Mouse (Mus musculus): ENCODE measurements at regions not wholly inside any gene's neighbourhood (a gene's known extent, or its start where the extent isn't known, plus 50 kb on each side); places are given as distances from the start of the nearest gene placed in this dataset.

GRCm38 (mm10) chr3:131056893-131057660 lies 53.2 kb upstream of the Lef1 start:
- no peak for DNase-seq (ENCODE audit: low spot score in 2 of 2)
- intact Hi-C loops (cut with DNase I) = no loop called here

- intact Hi-C loops (cut with DNase I) = no loop called here
- DNase-seq (ENCODE audit: low spot score in 2 of 2) = no peak
Measured at GRCm38 (mm10) chr3:131054241-131054972, 55.9 kb upstream of the Lef1 start.

GRCm38 (mm10) chr3:131047716-131048115 lies 62.6 kb upstream of the Lef1 start:
- no peak for DNase-seq (ENCODE audit: low spot score in 2 of 2)
- intact Hi-C loops (cut with DNase I) = no loop called here

- intact Hi-C loops (cut with DNase I) = no loop called here
- DNase-seq (ENCODE audit: low spot score in 2 of 2) = no peak
Measured at GRCm38 (mm10) chr3:131046412-131046811, 63.9 kb upstream of the Lef1 start.

GRCm38 (mm10) chr3:131040214-131040825 lies 70.0 kb upstream of the Lef1 start:
- intact Hi-C loops (cut with DNase I) = no loop called here
- DNase-seq (ENCODE audit: low spot score in 2 of 2) = no peak

GRCm38 (mm10) chr3:131037095-131037494 lies 73.2 kb upstream of the Lef1 start:
- no peak for DNase-seq (ENCODE audit: low spot score in 2 of 2)

GRCm38 (mm10) chr3:131034774-131035173 lies 75.5 kb upstream of the Lef1 start:
- DNase-seq (ENCODE audit: low spot score in 2 of 2) = no peak
- intact Hi-C loops (cut with DNase I) = no loop called here

More at GRCm38 (mm10) chr3:131037095-131037494, 73.2 kb upstream of the Lef1 start:
- intact Hi-C loops (cut with DNase I) = no loop called here

- no peak for DNase-seq (ENCODE audit: low spot score in 2 of 2)
- intact Hi-C loops (cut with DNase I) = no loop called here
Measured at GRCm38 (mm10) chr3:131026336-131026735, 83.9 kb upstream of the Lef1 start.

GRCm38 (mm10) chr3:131019163-131019956 lies 90.9 kb upstream of the Lef1 start:
- intact Hi-C loops (cut with DNase I) = no loop called here
- DNase-seq (ENCODE audit: low spot score in 2 of 2) = no peak

- DNase-seq (ENCODE audit: low spot score in 2 of 2) = no peak
- intact Hi-C loops (cut with DNase I) = no loop called here
Measured at GRCm38 (mm10) chr3:131017899-131018298, 92.4 kb upstream of the Lef1 start.

- no peak for DNase-seq (ENCODE audit: low spot score in 2 of 2)
- intact Hi-C loops (cut with DNase I) = no loop called here
Measured at GRCm38 (mm10) chr3:131016104-131016503, 94.2 kb upstream of the Lef1 start.

- no peak for DNase-seq (ENCODE audit: low spot score in 2 of 2)
- intact Hi-C loops (cut with DNase I) = no loop called here
Measured at GRCm38 (mm10) chr3:131014092-131014716, 96.1 kb upstream of the Lef1 start.

- no peak for DNase-seq (ENCODE audit: low spot score in 2 of 2)
- intact Hi-C loops (cut with DNase I) = no loop called here
Measured at GRCm38 (mm10) chr3:131000701-131001100, 109.6 kb upstream of the Lef1 start.

- DNase-seq (ENCODE audit: low spot score in 2 of 2) = no peak
- intact Hi-C loops (cut with DNase I) = no loop called here
Measured at GRCm38 (mm10) chr3:131000252-131000651, 110.0 kb upstream of the Lef1 start.

- DNase-seq (ENCODE audit: low spot score in 2 of 2) = no peak
- intact Hi-C loops (cut with DNase I) = no loop called here
Measured at GRCm38 (mm10) chr3:130999818-131000217, 110.5 kb upstream of the Lef1 start.

- DNase-seq (ENCODE audit: low spot score in 2 of 2) = no peak
- intact Hi-C loops (cut with DNase I) = no loop called here
Measured at GRCm38 (mm10) chr3:130998433-130998832, 111.8 kb upstream of the Lef1 start.

- intact Hi-C loops (cut with DNase I) = no loop called here
- DNase-seq (ENCODE audit: low spot score in 2 of 2) = no peak
Measured at GRCm38 (mm10) chr3:130996786-130997185, 113.5 kb upstream of the Lef1 start.

GRCm38 (mm10) chr3:130991971-130992370 lies 118.3 kb upstream of the Lef1 start:
- intact Hi-C loops (cut with DNase I) = no loop called here
- DNase-seq (ENCODE audit: low spot score in 2 of 2) = no peak

GRCm38 (mm10) chr3:130986708-130987107 lies 123.6 kb upstream of the Lef1 start:
- intact Hi-C loops (cut with DNase I) = no loop called here
- DNase-seq (ENCODE audit: low spot score in 2 of 2) = no peak
